Mouse (Mus musculus): ENCODE measurements around the gene Dgke. TPM values are rescaled to one million over a fixed set of nuclear protein-coding genes. Genes with fewer than 3 reads are reported as not detected.
"Not testable (repeated sequence)": the region's sequence is repeated elsewhere in the genome, so short reads cannot be mapped to it uniquely, and the experiment has no call there.

Dgke gene
- total RNA-seq, 1 experiment from 2014 or later, result 4.9 TPM

- ATAC-seq (replicated peaks; ENCODE audit: low read depth, poor library complexity, severe bottlenecking), result no peak
Measured at GRCm38 (mm10) chr11:89043046-89043445, 23.6 kb downstream of the Dgke start.

GRCm38 (mm10) chr11:89041073-89041472 lies 25.6 kb downstream of the Dgke start:
- ATAC-seq (replicated peaks; ENCODE audit: low read depth, poor library complexity, severe bottlenecking), result not testable (repeated sequence)

GRCm38 (mm10) chr11:89039325-89039724 lies 27.3 kb downstream of the Dgke start:
- ATAC-seq (replicated peaks; ENCODE audit: low read depth, poor library complexity, severe bottlenecking), result peak; percentile 83

DNA sequence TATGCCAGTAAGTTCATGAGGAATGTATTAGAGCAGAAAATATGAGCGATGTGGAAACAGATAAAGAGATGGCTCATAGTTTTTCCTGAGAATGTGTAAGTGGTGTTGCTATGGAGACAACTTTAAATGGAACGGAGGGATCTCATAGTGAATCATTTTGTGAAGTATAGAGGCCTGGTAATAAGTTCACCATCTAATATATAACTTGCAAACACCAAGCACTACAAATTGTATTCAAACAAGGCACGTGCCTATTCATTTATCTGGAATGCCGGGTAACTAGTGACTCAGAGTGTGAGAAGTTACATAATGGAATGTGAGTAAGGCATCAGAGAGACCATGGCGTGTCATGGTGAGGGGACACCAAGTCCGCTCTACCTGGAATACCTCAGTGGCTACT lies 28.2 kb downstream of the Dgke start:
- no peak for ATAC-seq (replicated peaks; ENCODE audit: low read depth, poor library complexity, severe bottlenecking)

GRCm38 (mm10) chr11:89035552-89035951 lies 31.1 kb downstream of the Dgke start:
- ATAC-seq (replicated peaks; ENCODE audit: low read depth, poor library complexity, severe bottlenecking), result no peak

DNA sequence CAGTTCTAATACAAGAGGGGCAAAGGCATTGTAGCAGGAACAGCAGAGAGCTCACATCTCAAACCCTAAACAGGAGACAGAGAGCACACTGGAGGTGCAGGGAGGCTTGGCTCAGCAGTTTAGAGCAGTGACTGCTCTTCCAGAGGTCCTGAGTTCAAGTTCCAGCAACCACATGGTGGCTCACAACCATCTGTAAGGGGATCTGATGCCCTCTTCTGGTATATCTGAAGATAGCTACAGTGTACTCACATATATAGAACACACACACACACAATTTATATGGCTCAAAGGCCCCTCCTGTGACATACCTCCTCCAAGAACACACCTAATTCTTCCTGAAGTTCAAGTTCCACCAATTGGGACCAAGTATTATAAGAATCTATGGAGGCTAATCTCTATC lies 32.1 kb downstream of the Dgke start:
- no peak for ATAC-seq (replicated peaks; ENCODE audit: low read depth, poor library complexity, severe bottlenecking)

DNA sequence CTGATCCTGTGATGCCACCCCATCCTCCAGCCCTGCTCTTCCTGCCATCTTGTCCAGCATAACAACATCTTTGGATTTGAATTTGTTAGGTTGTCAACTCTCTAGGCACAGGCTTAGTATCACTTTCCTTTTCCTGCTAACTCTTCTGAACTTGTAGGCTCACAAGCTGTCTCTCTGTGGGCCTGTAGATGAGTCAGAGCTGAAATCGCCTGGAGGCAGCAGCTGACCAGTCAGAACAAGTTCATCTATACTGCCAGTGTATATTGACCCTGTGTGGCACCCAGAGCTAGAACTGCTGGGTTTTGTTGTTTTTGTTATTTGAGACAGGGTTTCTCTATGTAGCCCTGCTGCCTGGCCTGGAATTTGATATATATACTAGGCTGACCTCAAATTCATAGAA lies 35.5 kb downstream of the Dgke start:
- no peak for ATAC-seq (replicated peaks; ENCODE audit: low read depth, poor library complexity, severe bottlenecking)

DNA sequence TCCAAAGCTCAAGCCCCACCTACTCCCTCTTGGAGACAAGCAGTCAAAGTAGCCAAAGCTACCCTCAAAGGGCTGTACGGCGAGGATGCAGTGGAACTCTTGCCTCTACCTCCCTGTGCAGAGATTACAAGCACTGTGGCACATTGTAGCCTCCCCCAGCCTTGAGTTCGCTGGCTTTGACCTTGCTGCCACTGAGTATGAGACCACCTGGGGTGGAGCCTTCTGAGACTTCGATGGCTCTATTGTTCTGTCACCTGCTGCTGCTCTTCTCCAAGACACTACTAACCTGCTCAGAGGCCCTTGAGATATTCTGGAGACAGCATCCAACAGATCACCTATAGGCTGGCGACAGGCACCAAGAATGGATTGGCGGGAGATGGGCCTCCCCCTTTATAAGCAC lies 36.1 kb downstream of the Dgke start:
- no peak for ATAC-seq (replicated peaks; ENCODE audit: low read depth, poor library complexity, severe bottlenecking)

DNA sequence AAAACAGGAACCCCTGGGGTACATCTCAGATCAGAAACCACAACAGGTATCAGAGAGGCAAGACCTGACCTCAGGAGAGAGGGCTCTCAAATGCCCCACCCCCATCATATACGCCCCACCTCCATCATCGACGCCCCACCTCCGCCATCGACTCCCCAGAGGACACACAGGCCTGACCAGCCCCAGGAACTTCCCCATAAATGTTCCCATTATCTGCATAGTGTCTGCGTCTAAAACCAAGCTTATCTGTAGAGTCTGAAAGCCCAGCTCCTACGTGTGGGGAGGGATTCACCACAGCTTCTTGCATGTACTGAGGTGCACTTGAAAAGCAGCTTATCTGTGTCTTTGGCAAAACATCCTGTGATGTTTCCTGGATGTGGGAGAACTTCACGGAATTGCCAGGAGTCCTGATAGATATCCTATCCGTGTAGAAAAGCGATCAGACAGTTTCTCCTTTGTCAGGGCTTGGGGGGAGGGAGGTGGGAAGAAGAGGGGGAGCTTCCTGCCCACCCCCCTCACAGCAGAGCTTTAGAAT lies 37.7 kb downstream of the Dgke start:
- peak; percentile 68 for ATAC-seq (replicated peaks; ENCODE audit: low read depth, poor library complexity, severe bottlenecking)

DNA sequence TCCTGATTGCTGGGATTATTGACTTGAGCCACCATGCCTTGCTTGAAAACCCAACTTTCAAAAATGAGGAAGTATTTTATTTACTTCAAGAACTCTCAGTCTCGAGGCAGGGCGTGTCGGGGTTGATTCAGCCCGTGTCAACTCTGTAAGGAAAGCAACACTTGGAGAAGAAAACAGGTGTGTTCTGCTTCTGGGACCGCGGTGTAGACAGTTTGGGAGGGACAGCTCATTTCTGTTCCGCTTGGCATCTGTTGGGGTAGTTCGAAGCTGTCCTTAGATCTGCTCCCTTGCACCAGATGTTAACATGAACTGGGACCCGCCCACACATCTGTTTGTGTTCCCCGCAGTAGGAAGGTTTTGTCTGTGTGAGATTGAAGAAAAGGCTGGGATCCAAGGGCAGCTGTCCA lies 38.7 kb downstream of the Dgke start:
- ATAC-seq (replicated peaks; ENCODE audit: low read depth, poor library complexity, severe bottlenecking), result peak; percentile 20

DNA sequence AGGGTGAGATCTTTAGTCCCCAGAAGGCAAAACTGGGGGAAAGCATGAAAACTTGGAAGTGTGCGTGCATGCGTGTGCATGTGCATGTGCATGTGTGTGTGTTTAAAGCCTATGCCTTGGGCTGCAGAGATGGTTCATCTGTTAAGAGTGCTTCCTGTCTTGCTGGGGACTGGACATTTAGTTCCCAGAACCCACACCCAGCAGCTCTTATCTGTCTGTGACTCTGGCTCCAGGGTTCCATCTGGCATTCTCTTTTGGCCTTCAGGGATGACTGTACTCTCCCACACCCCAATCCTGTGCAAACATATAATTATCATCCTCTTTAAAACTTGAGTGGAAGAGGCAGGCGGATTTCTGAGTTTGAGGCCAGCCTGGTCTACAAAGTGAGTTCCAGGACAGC lies 40.5 kb downstream of the Dgke start:
- ATAC-seq (replicated peaks; ENCODE audit: low read depth, poor library complexity, severe bottlenecking), result no peak

DNA sequence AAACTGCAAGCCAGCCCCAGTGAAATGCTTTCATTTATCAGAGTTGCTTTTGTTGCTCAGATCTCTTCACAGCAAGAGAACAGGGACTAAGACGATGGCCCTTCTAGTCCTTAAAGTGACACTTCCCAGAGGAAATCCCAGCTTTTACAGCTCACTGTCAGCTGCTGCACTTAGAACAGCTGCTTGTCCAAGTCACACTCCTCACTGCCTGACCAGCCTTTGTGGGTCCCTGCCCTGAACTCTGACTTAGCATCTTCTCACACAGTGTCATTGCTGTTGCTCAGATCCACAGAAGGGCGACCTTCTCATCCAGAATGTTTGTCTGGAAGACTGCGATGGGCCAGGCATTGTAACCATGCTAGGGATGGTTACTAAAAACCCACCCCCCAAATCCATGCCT lies 41.0 kb downstream of the Dgke start:
- no peak for ATAC-seq (replicated peaks; ENCODE audit: low read depth, poor library complexity, severe bottlenecking)

DNA sequence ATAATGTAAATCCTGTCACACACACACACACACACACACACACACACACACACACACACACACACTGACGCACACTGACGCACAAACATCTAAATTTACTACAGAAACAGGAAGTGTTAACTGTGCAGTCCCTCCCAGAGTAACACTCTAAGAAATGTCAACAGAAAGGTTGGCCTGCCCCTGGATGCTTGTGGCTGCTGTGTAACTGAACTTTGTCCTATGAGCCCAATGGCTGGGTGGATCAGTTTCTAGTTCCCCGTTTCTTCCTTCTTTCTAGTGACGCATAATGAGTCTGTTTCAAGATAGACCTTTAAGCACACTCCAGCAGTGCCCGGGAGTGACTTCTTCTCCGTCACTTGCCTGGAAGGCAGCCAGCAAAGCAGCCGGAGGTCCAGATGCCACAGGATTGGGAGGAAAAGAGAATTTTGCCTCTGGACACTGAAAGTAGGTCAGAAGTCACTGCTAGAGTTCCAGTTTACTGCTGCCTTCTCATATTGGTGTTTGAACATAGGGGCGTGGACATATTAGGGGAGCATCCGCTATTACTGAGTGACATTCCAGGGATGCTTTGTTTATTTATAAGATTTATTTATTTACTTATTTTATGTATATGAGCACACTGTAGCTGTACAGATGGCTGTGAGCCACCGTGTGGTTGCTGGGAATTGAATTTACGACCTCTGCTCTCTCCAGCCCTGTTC lies 42.3 kb downstream of the Dgke start:
- ATAC-seq (replicated peaks; ENCODE audit: low read depth, poor library complexity, severe bottlenecking), result peak; percentile 79

GRCm38 (mm10) chr11:89023477-89023876 lies 43.2 kb downstream of the Dgke start:
- no peak for ATAC-seq (replicated peaks; ENCODE audit: low read depth, poor library complexity, severe bottlenecking)

GRCm38 (mm10) chr11:89022120-89022731 lies 44.4 kb downstream of the Dgke start:
- no peak for ATAC-seq (replicated peaks; ENCODE audit: low read depth, poor library complexity, severe bottlenecking)

GRCm38 (mm10) chr11:89021687-89022086 lies 45.0 kb downstream of the Dgke start:
- no peak for ATAC-seq (replicated peaks; ENCODE audit: low read depth, poor library complexity, severe bottlenecking)

GRCm38 (mm10) chr11:89020681-89021305 lies 45.9 kb downstream of the Dgke start:
- ATAC-seq (replicated peaks; ENCODE audit: low read depth, poor library complexity, severe bottlenecking), result no peak

GRCm38 (mm10) chr11:89017514-89018182 lies 49.0 kb downstream of the Dgke start:
- no peak; the same call in 1 of the 2 replicates for ATAC-seq (replicated peaks; ENCODE audit: low read depth, poor library complexity, severe bottlenecking)

DNA sequence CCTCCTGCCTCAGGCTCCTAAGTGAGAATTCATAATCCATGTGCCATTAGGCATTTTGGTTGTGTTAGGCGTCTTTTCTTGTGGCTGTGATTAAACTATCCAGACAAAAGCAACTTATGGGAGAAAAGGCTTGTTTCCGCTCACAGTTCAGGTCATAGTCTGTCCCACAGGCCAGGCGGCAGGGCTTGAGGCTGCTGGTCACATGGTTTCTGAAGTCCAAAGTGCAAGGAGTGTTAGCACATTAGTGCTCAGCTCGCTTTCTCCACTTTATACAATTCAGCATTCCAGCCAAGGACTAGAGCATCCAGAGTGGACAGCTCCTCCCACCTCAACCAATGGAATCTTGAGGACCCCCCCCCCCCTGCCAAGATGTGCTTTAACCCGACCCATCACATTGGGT lies 54.4 kb downstream of the Dgke start:
- ATAC-seq (replicated peaks; ENCODE audit: low read depth, poor library complexity, severe bottlenecking), result no peak

- ATAC-seq (replicated peaks; ENCODE audit: low read depth, poor library complexity, severe bottlenecking), result no peak
Measured at GRCm38 (mm10) chr11:89009496-89009895, 57.2 kb downstream of the Dgke start.

GRCm38 (mm10) chr11:89009066-89009465 lies 57.6 kb downstream of the Dgke start:
- ATAC-seq (replicated peaks; ENCODE audit: low read depth, poor library complexity, severe bottlenecking), result no peak

Measured in common myeloid progenitor, adult 5-6 weeks (primary cell).